Mouse (Mus musculus): ENCODE results near the gene Pomp.

GRCm38 (mm10) chr5:147826091-147826490, 34.2 kb upstream of the Pomp start:
- TF ChIP-seq GATA1 (IDR thresholded peaks at IDR 0.05; ENCODE audit: borderline replicate concordance, low read length) (no peak), FLI1 (IDR thresholded peaks at IDR 0.05; ENCODE audit: low read length) (no peak)

Measured in megakaryocyte, embryonic 14.5 days (primary cell).